ENCODE assay signal across 8 mouse cellular contexts in the genomic region with DNA sequence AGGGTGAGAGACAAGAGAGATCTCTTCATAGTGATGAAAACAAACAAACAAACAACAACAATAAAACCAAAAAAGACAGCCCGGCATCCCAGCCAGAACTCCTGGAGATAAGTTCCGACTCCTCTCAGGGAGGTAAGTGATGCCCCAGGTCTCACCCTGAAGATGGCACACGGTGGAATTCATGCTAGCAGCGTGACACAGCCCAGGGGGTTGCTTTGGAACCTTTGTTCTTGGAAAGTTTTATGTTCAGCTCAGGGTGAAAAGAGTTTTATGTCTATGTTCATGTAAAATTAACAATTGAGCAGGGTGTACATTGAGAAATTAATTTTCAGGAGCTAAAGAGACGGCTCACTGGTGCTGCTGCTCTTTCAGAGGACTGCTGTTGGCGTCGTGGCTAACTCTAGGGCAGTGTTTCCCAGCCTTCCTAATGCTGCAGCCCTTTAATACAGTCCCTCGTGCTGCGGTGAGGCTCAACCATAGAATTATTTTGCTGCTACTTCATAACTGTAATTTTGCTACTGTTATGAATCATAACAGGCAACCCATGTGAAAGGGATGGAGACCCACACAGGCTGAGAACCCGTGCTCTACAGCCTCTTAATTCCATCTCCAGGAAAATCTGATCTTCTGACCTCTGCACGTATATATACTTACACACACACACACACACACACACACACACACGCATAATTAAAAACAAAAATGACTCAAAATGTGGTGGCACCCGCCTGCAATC. TPM values are rescaled to one million over a fixed set of nuclear protein-coding genes. Genes with fewer than 3 reads are reported as not detected.
DNase-seq lines count a peak whose midpoint lies in the region; ATAC-seq and TF ChIP-seq lines count a peak whose summit lies in the region.

No protein-coding gene starts in this region.

- peak overlapping the region; percentile 74 for H3K9ac ChIP-seq in heart, embryonic 12.5 days
- peak overlapping the region; percentile 81 for H3K9ac ChIP-seq in ES-Bruce4 (ENCODE audit: low read depth, poor library complexity, severe bottlenecking)
- H3K9ac ChIP-seq in forebrain, embryonic 16.5 days (replicated peaks; ENCODE audit: low read depth, low read length), result peak overlapping the region; percentile 64

- peaks cover 36% of the 10 kb centered on the region for H3K79me2 ChIP-seq in macrophage (ENCODE audit: inconsistent target)

- peak overlapping the region; percentile 98 for H3K4me2 ChIP-seq in heart, embryonic 12.5 days
- H3K4me2 ChIP-seq in forebrain, embryonic 16.5 days (ENCODE audit: low read length), result peak overlapping the region; percentile 63

- no peaks in the 10 kb centered on the region for H3K27me3 ChIP-seq in heart, embryonic 12.5 days (replicated peaks)
- H3K27me3 ChIP-seq in ES-Bruce4 (ENCODE audit: control insufficient read depth, insufficient read depth, low read length, poor library complexity, severe bottlenecking), result no peaks in the 10 kb centered on the region
- H3K27me3 ChIP-seq in forebrain, embryonic 16.5 days (replicated peaks; ENCODE audit: control insufficient read depth, insufficient read depth, low read length), result no peaks in the 10 kb centered on the region

- no peak for TF ChIP-seq POLR2A in ES-Bruce4 (IDR thresholded peaks at IDR 0.05; ENCODE audit: insufficient read depth, low read length)

- TF ChIP-seq CTCF in ES-Bruce4 (IDR thresholded peaks at IDR 0.05; ENCODE audit: low read depth, low read length), result no peak

- peak overlapping the region; percentile 79 for H3K4me3 ChIP-seq in heart, embryonic 12.5 days
- peak overlapping the region; percentile 91 for H3K4me3 ChIP-seq in ES-Bruce4 (ENCODE audit: low read depth, low read length)
- H3K4me3 ChIP-seq in forebrain, embryonic 16.5 days (replicated peaks; ENCODE audit: low read length), result peak overlapping the region; percentile 66
- peak overlapping the region; percentile 66 for H3K4me3 ChIP-seq in macrophage (ENCODE audit: inconsistent target)

- WGBS in heart, embryonic 12.5 days, result 58% methylated on average over 13 of the region's 13 CpGs
- 49% methylated on average over 13 of the region's 13 CpGs for WGBS in forebrain, embryonic 16.5 days
- WGBS in macrophage (ENCODE audit: missing documents), result 55% methylated on average over 12 of the region's 13 CpGs

- peaks cover 4% of the 10 kb centered on the region for H3K9me3 ChIP-seq in heart, embryonic 12.5 days (replicated peaks)
- H3K9me3 ChIP-seq in ES-Bruce4 (replicated peaks; ENCODE audit: control insufficient read depth, insufficient read depth, low read length, poor library complexity, severe bottlenecking), result peaks cover 6% of the 10 kb centered on the region
- no peaks in the 10 kb centered on the region for H3K9me3 ChIP-seq in forebrain, embryonic 16.5 days (ENCODE audit: control insufficient read depth, low read length)

- DNase-seq in heart, adult 8-10 months (ENCODE audit: low spot score), result no peak
- no peak for DNase-seq in frontal cortex, adult 2 months (ENCODE audit: extremely low spot score in 1 of 2, low spot score in 1 of 2)
- no peak for DNase-seq in spleen, postnatal 36 days (ENCODE audit: low spot score in 2 of 2)
- no peak for DNase-seq in cerebellum, postnatal 25 days

- no peak overlapping the region for H3K27ac ChIP-seq in heart, embryonic 12.5 days (ENCODE audit: poor library complexity, severe bottlenecking)
- H3K27ac ChIP-seq in ES-Bruce4 (ENCODE audit: insufficient read depth, low read length) (no peak overlapping the region), macrophage (peak overlapping the region; percentile 96)
- H3K27ac ChIP-seq in forebrain, embryonic 16.5 days (ENCODE audit: low read length), result no peak overlapping the region

- peaks cover 5% of the 10 kb centered on the region; the same call in 1 of the 2 replicates for H3K36me3 ChIP-seq in heart, embryonic 12.5 days
- H3K36me3 ChIP-seq in ES-Bruce4 (ENCODE audit: control insufficient read depth, insufficient read depth, low read length, poor library complexity, severe bottlenecking), result no peaks in the 10 kb centered on the region
- H3K36me3 ChIP-seq in forebrain, embryonic 16.5 days (ENCODE audit: control insufficient read depth, insufficient read depth), result no peaks in the 10 kb centered on the region
- no peaks in the 10 kb centered on the region for H3K36me3 ChIP-seq in macrophage (ENCODE audit: inconsistent target)

- no peak for TF ChIP-seq EP300 in ES-Bruce4 (IDR thresholded peaks at IDR 0.05; ENCODE audit: insufficient read depth, low read depth, low read length)

- no peak for ATAC-seq in heart, embryonic 12.5 days (ENCODE audit: insufficient number of reproducible peaks, low FRiP score)
- no peak for ATAC-seq in forebrain, embryonic 16.5 days

- H3K4me1 ChIP-seq in heart, embryonic 12.5 days (replicated peaks), result peaks cover 28% of the 10 kb centered on the region
- H3K4me1 ChIP-seq in ES-Bruce4 (ENCODE audit: control insufficient read depth, insufficient read depth, low read length), result no peaks in the 10 kb centered on the region
- H3K4me1 ChIP-seq in forebrain, embryonic 16.5 days (replicated peaks; ENCODE audit: control insufficient read depth, insufficient read depth, low read length), result peaks cover 19% of the 10 kb centered on the region

RNA-seq across cellular contexts. Expression of gene Ifnar1, which starts 19.4 kb away (rescaled TPM):
- polyA plus RNA-seq in heart, embryonic 12.5 days (2016; fragmentation: Nextera tagmentation; extraction: Ambion mirVana), result 40.0 and 40.1 TPM in 2 replicates
- total RNA-seq in heart, adult 8-10 months (2022), result 10 to 100 TPM; 18.7 to 28.6 (median 22.0) TPM
- polyA plus RNA-seq in ES-Bruce4 (2011; ENCODE audit: insufficient read depth, insufficient read length, low read depth, missing spikeins), result 31.3 and 35.3 TPM in 2 replicates
- polyA plus RNA-seq in forebrain, embryonic 16.5 days (2015; fragmentation: Nextera tagmentation; extraction: Ambion mirVana), result 55.9 and 56.1 TPM in 2 replicates
- 100 to 1,000 TPM; 157 to 461 (median 270) TPM for total RNA-seq in macrophage (2018; cell fraction: chromatin; rRNA removed)
- total RNA-seq in macrophage (2018; cell fraction: cytosol; rRNA removed), result 100 to 1,000 TPM in 4 of 26 experiments, 10 to 100 TPM in 22; 61.9 to 145 (median 84.6) TPM
- 100 to 1,000 TPM; 208 to 496 (median 273) TPM for total RNA-seq in macrophage (2018; cell fraction: nucleus; rRNA removed)
- 64.7 to 104 TPM (median 89.0 TPM) in 3 replicates for polyA plus RNA-seq in macrophage (2018)
- 34.4 and 37.8 TPM in 2 replicates for polyA plus RNA-seq in frontal cortex, adult 2 months (2012; rRNA removed)

RNA-seq across cellular contexts. Expression of gene Il10rb, which starts 59.7 kb away (rescaled TPM):
- polyA plus RNA-seq in heart, embryonic 12.5 days (2016; fragmentation: Nextera tagmentation; extraction: Ambion mirVana), result 40.1 and 42.6 TPM in 2 replicates
- 100 to 1,000 TPM; 116 to 131 (median 129) TPM for total RNA-seq in heart, adult 8-10 months (2022)
- polyA plus RNA-seq in ES-Bruce4 (2011; ENCODE audit: insufficient read depth, insufficient read length, low read depth, missing spikeins) (3.5 and 4.3 TPM in 2 replicates), macrophage (2018) (357 to 533 TPM (median 380 TPM) in 3 replicates)
- polyA plus RNA-seq in forebrain, embryonic 16.5 days (2015; fragmentation: Nextera tagmentation; extraction: Ambion mirVana), result 8.9 and 10.7 TPM in 2 replicates
- total RNA-seq in macrophage (2018; cell fraction: chromatin; rRNA removed), result 100 to 1,000 TPM; 195 to 513 (median 266) TPM
- total RNA-seq in macrophage (2018; cell fraction: cytosol; rRNA removed), result 100 to 1,000 TPM; 302 to 435 (median 372) TPM
- 100 to 1,000 TPM; 321 to 683 (median 404) TPM for total RNA-seq in macrophage (2018; cell fraction: nucleus; rRNA removed)
- 11.1 and 14.8 TPM in 2 replicates for polyA plus RNA-seq in frontal cortex, adult 2 months (2012; rRNA removed)
